Mouse (Mus musculus) retina, embryonic 14.5 days (tissue): ENCODE measurements around the gene Lsm8.
"Not testable (repeated sequence)": the region's sequence is repeated elsewhere in the genome, so short reads cannot be mapped to it uniquely, and the experiment has no call there.

Experiments used
- DNase-seq: peaks from one replicate; pipeline ENCODE4 v3.0.0-alpha.2; 2015; ENCODE audit warnings: low spot score

The Lsm8 gene

GRCm38 (mm10) chr6:18848051-18848701, at the start of gene Lsm8:
Gene Lsm8, plus strand, starts transcription at chr6:18848579.
- peak; percentile 98 for DNase-seq

- DNase-seq, result no peak
Observed at GRCm38 (mm10) chr6:18800869-18801511, 47.4 kb upstream of the Lsm8 start.

GRCm38 (mm10) chr6:18812623-18813022, 35.8 kb upstream of the Lsm8 start:
- no peak for DNase-seq

GRCm38 (mm10) chr6:18815606-18816005, 32.8 kb upstream of the Lsm8 start:
- no peak for DNase-seq

GRCm38 (mm10) chr6:18819343-18819742, 29.0 kb upstream of the Lsm8 start:
- DNase-seq, result peak; percentile 81

GRCm38 (mm10) chr6:18820246-18820645, 28.1 kb upstream of the Lsm8 start:
- no peak for DNase-seq

- no peak for DNase-seq
Observed at GRCm38 (mm10) chr6:18822812-18823211, 25.6 kb upstream of the Lsm8 start.

GRCm38 (mm10) chr6:18832958-18833357, 15.4 kb upstream of the Lsm8 start:
- DNase-seq, result no peak

GRCm38 (mm10) chr6:18844529-18844928, 3.9 kb upstream of the Lsm8 start:
- not testable (repeated sequence) for DNase-seq

- not testable (repeated sequence) for DNase-seq
Observed at GRCm38 (mm10) chr6:18845571-18845970, 2.8 kb upstream of the Lsm8 start.

GRCm38 (mm10) chr6:18848702-18849061, 303 bp downstream of the Lsm8 start:
- DNase-seq, result no peak

GRCm38 (mm10) chr6:18855323-18855722, 6.9 kb downstream of the Lsm8 start:
- DNase-seq, result no peak

- no peak for DNase-seq
Observed at GRCm38 (mm10) chr6:18856487-18857078, 8.2 kb downstream of the Lsm8 start.

GRCm38 (mm10) chr6:18866018-18866417, 17.6 kb downstream of the Lsm8 start, which contains the start of gene Ankrd7:
Gene Ankrd7, plus strand, starts transcription at chr6:18866318.
- no peak for DNase-seq

GRCm38 (mm10) chr6:18889030-18889429, 40.7 kb downstream of the Lsm8 start:
- DNase-seq, result no peak

GRCm38 (mm10) chr6:18894142-18894541, 45.8 kb downstream of the Lsm8 start:
- no peak for DNase-seq
